Mouse (Mus musculus): ENCODE results near the gene Adgrl3. TPM values are rescaled to one million over a fixed set of nuclear protein-coding genes. Genes with fewer than 3 reads are reported as not detected.

The Adgrl3 gene
- total RNA-seq, 2 experiments from 2014 or later, result 161 to 176 TPM

DNA sequence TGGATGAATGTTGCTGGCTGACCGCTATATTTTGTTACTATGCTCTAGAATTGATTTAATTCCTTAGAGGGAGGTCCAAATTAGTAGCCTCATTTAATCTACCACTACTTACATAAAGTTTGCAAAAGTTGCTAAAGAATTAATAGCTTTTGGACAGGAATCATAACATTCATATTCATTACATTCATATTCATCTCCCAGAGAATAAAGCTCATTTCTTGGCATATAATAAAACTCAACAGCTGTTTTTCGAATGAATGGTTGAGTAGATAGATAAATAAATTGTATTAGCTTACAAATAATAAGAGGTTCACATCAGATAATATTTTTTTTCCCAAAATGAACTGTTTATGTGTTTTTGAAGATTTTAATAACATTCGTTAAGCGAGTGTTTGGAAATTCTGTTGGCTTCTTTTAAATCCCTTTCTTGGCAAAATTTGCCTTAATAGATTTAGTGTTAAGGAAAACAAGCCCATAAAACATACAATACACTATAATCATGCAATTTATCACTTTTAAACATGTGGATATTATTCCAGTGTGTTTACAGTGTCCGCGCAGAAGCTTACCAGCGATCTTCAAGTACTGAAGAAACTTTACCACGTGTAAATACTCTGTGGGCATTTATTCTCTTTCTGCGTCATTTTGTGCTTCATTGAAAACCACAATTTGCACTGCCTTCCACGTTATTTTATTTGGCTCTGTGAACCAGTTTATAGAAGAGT, 350.4 kb downstream of the Adgrl3 start:
- no peak for DNase-seq (ENCODE audit: low spot score in 2 of 2)

GRCm38 (mm10) chr5:81375992-81376391, 356.1 kb downstream of the Adgrl3 start:
- DNase-seq (ENCODE audit: low spot score in 2 of 2), result no peak

- DNase-seq (ENCODE audit: low spot score in 2 of 2), result no peak
Measured at GRCm38 (mm10) chr5:81405582-81406143, 385.7 kb downstream of the Adgrl3 start.

- DNase-seq (ENCODE audit: low spot score in 2 of 2), result no peak
Measured at GRCm38 (mm10) chr5:81417326-81417725, 397.4 kb downstream of the Adgrl3 start.

- no peak for DNase-seq (ENCODE audit: low spot score in 2 of 2)
Measured at GRCm38 (mm10) chr5:81427393-81427792, 407.5 kb downstream of the Adgrl3 start.

GRCm38 (mm10) chr5:81436375-81436774, 416.4 kb downstream of the Adgrl3 start:
- no peak for DNase-seq (ENCODE audit: low spot score in 2 of 2)

- DNase-seq (ENCODE audit: low spot score in 2 of 2), result no peak
Measured at GRCm38 (mm10) chr5:81442150-81442549, 422.2 kb downstream of the Adgrl3 start.

DNA sequence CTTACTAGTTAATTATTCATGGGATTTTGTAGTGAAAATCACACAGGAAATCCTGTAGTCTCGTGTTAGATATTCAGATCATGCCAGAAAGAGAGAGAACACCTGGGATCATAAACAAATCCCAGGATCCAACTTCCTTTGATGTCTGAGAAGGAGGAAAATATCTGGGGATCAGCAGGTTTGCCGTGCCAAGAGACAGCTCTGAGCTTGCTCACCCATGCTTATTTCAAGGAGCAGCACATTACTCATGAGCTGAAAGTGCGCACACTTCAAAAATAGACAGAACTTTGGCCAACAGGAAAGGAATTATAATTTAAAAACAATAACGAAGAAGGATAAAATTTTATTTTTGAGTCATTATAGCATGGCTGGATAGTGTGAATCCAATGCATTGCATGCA, 446.0 kb downstream of the Adgrl3 start:
- no peak for DNase-seq (ENCODE audit: low spot score in 2 of 2)

DNA sequence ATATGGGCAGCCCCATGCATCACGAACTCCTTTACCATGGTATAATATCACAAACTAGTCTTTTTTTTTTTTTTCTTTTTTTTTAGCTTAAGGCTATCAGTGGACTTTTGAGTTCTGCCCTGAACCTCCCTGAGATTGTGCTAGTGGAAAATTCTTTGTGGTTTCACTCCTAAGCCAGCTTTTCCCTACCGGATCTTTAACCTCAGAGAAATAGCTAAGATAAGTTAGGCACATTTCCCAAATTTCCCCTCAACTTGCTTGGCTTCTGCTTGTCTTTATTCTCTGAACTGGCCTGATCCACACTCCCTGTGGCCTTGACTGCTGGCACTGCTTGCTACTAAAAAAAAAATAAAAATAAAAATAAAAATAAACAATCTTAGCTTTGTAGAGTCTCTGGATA, 454.7 kb downstream of the Adgrl3 start:
- DNase-seq (ENCODE audit: low spot score in 2 of 2), result no peak

- no peak for DNase-seq (ENCODE audit: low spot score in 2 of 2)
Measured at GRCm38 (mm10) chr5:81475406-81475805, 455.5 kb downstream of the Adgrl3 start.

DNA sequence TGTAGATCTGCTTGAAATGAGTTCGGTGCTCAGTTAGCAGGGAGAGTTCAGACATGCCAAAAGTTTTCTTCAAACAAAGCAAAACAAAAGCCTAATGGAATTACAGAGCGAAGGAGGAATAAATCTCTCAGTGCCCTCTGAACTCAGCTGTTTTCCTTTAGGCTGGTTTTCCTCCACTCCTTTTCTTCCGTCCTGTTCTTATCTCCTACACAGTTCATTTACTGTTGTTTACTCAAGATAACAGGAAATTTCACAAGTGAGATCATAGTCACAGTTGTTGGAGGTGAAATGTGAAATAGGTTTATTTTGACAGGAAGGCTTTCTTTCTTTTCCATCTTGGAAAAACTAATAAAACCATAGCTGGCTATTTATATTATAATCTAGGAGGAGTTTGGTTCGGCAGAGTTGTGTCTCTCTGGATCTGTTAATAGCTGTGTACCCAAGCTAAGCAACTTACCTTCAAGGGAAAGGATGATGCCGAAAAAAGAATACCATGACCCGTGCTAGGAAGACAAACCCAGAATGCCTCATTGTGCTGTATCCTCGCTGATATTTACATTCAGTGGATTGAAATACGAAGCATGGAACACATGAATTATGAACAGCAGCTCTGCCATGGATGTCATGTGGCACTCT, 456.2 kb downstream of the Adgrl3 start:
- DNase-seq (ENCODE audit: low spot score in 2 of 2), result no peak

DNA sequence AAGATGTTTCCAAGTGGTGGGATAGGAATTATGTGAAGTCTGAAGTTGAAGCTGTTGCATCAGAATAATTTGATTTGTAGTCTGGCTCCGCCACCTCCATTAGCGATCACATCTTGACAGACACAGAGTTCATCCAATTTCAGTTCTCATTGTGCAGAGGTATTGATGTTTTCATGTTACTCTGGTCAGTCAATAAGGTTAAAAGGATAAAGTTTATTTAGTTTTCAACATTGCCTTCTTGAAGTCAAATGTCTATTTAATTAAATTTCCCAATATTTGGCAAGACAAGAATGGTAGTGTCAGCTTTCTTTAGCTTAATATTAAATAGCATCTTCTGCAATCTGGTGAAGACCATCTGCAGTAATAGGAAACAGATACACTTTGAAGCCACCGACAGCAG, 461.0 kb downstream of the Adgrl3 start:
- DNase-seq (ENCODE audit: low spot score in 2 of 2), result peak in 1 of 2 experiments; percentile 15

- no peak for DNase-seq (ENCODE audit: low spot score in 2 of 2)
Measured at GRCm38 (mm10) chr5:81483890-81484289, 464.0 kb downstream of the Adgrl3 start.

DNA sequence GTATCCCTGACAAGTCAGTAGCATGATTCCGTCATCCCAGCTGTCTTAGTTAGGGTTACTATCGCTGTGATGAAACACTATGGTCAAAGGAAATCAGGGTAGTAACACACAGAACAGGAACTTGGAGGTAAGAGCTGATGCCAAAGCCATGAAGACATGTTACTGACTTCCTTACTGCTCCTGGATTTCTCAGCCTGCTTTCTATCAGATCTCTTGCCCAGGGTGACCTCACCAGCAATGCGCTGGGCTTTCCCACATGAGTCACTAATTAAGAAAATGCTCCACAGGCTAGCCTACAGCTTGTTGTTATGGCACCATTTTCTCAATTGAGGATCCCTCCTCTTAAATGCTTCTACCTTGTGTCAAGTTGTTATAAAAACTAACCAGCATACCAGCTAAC, 481.1 kb downstream of the Adgrl3 start:
- no peak for DNase-seq (ENCODE audit: low spot score in 2 of 2)

DNA sequence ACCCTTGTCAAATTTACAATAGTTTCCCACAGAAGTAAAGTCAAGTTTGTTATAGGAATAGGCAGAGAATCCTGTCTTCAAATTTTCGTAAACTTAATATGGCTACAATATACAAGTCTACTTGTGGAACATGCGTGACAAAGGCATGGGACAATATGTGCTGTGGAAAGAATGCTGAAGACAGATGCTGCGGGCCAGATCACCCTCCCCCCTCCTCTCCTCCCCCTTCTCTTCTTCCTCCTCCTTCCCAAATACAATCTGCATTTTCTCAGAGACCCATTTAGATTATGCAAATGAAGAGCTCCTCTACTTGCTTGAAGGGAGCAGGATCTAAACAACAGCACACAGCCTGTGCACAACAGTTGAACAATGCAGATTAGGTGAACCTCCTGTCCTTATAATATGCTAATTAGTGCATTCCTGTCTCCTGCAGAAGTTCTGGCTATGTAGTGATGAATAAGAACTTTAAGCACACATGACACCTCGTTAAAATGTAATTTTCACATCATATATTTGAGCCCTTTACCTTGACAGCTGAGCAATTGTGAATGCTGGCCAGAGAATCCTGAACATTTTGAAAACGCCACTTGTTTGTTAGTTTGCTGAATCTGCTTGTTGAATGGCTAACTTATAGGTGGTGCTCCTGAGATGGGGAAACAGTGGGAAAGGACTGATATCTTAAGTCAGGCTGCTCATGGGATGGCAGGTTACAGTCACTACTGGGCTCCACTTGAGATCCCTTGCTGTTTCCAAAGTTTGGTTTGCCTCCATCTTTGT, 499.0 kb downstream of the Adgrl3 start:
- no peak for DNase-seq (ENCODE audit: low spot score in 2 of 2)

- DNase-seq (ENCODE audit: low spot score in 2 of 2), result peak; percentile 18 to 54
Measured at GRCm38 (mm10) chr5:81519497-81520382, 499.8 kb downstream of the Adgrl3 start.

- no peak for DNase-seq (ENCODE audit: low spot score in 2 of 2)
Measured at GRCm38 (mm10) chr5:81522760-81523159, 502.8 kb downstream of the Adgrl3 start.

GRCm38 (mm10) chr5:81524532-81524961, 504.6 kb downstream of the Adgrl3 start:
- peak in 1 of 2 experiments; percentile 13 for DNase-seq (ENCODE audit: low spot score in 2 of 2)

DNA sequence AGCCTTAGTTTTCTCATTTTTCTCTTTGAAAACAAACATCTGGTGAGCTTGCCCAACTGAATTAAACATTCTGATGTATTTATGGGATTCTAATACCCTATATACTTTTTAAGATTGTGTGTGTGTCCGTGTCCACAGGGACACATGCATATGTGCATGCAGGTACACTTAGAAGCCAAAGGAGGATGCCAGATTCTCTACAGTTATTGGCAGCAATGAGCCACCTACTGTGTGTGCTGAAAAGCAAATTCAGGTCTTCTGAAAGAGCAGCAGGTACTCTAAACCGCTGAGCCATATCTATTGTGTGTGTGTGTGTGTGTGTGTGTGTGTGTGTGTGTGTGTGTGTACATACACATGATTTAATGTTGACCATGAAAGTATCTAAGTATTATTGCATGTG, 505.4 kb downstream of the Adgrl3 start:
- DNase-seq (ENCODE audit: low spot score in 2 of 2), result no peak

DNA sequence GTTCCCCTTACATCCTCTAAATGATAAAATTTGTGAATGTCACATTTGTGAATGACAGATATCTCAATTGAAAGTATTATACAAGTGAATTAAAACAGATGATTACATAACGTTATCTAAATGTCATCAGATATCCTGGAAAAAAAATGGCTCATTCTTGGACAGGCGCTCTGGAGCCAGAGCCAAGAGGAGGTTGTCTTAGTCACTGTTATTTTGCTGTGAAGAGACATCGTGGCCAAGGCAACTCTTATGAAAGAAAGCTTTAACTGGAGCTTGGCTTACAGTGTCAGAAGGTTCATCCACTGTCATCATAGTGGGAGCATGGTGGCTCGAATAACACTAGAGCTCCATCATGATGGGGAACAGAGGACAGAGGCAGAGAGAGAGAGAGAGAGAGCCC, 511.7 kb downstream of the Adgrl3 start:
- peak; percentile 12 to 39 for DNase-seq (ENCODE audit: low spot score in 2 of 2)

DNA sequence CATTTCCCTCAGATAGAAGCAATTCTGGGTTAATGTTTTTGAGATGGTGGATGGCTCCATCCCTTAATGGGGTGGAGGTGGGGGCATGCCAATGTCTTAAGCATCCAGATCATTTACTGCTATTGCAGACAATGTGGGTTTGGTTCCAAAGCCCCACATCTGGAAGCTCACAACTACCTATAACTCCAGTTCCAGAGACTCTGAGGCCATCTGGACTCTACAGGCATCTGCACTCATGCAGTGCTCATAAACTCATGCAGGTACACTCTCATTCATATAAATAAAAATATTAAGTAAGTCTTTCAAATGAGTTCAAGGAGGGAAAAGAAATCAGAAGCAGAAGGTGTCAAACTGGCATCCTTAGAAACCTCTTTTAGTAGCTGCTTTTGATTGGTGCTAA, 530.3 kb downstream of the Adgrl3 start:
- DNase-seq (ENCODE audit: low spot score in 2 of 2), result no peak

All from layer of hippocampus, adult 18-20 months (tissue).